Mouse (Mus musculus) kidney, postnatal 0 days (tissue): Measurements from ENCODE around the gene Wnt5b. TPM values are rescaled to one million over a fixed set of nuclear protein-coding genes. Genes with fewer than 3 reads are reported as not detected.

Experiments
- ATAC-seq: fragments of 200-750 bp; cut with Nextera tagmentation; replicated peaks from 2 replicates; pipeline ENCODE4 v1.8.0; 2017; ENCODE audit warnings: low read depth, moderate number of reproducible peaks, moderate TSS enrichment, moderate library complexity; ENCODE audit not compliant: low FRiP score
- DNase-seq: peaks from one replicate; pipeline ENCODE4 v3.0.0-alpha.2; 2016; ENCODE audit warnings: low spot score
- H3K27ac ChIP-seq: fragments of 300-500 bp; sonication (generic); 2 replicates; pipeline ENCODE4 v1.5.1; 2014; ENCODE audit warnings: mild to moderate bottlenecking
- H3K27me3 ChIP-seq: fragments of 300-500 bp; sonication (generic); 2 replicates; pipeline ENCODE4 v1.6.1; 2014; ENCODE audit warnings: low read length, mixed read lengths; ENCODE audit not compliant: insufficient read depth
- H3K36me3 ChIP-seq: fragments of 300-500 bp; sonication (generic); 2 replicates; pipeline ENCODE4 v1.6.1; 2014; ENCODE audit warnings: low read length, mixed read lengths; ENCODE audit not compliant: insufficient read depth
- H3K4me1 ChIP-seq: fragments of 300-500 bp; sonication (generic); replicated peaks from 2 replicates; pipeline ENCODE4 v1.6.1; 2014; ENCODE audit warnings: antibody characterized with exemption, low read length, mixed read lengths; ENCODE audit not compliant: insufficient read depth
- H3K4me2 ChIP-seq: fragments of 300-500 bp; sonication (generic); 2 replicates; pipeline ENCODE4 v1.6.1; 2014; ENCODE audit warnings: mild to moderate bottlenecking, low read length, moderate library complexity, mixed read lengths
- H3K4me3 ChIP-seq: fragments of 300-500 bp; sonication (generic); replicated peaks from 2 replicates; pipeline ENCODE4 v1.5.1; 2014; ENCODE audit warnings: low read depth, low read length
- H3K9ac ChIP-seq: fragments of 300-500 bp; sonication (generic); 2 replicates; pipeline ENCODE4 v1.6.1; 2014; ENCODE audit warnings: low read depth, low read length
- H3K9me3 ChIP-seq: fragments of 300-500 bp; sonication (generic); replicated peaks from 2 replicates; pipeline ENCODE4 v1.6.1; 2016; ENCODE audit warnings: low read length, inconsistent platforms, mixed read lengths
- CTCF ChIP-seq: IDR thresholded peaks from 2 replicates; pipeline ENCODE4 v1.5.1; 2016; ENCODE audit warnings: antibody characterized with exemption, low read depth, mild to moderate bottlenecking, moderate library complexity
- WGBS: fragments of 180-500 bp; shearing (Covaris S2); extraction: QIAGEN DNeasy Blood & Tissue Kit; methylation state at CpG from one replicate; pipeline ENCODE4 v1.1.7; 2014; 5-methylcytosine and 5-hydroxymethylcytosine counted together
- polyA plus RNA-seq: library from polyadenylated mRNA; unstranded; fragments of >200 nt; fragmentation: Nextera tagmentation; extraction: Ambion mirVana; gene quantifications from 2 replicates; pipeline ENCODE4 v1.2.1, GENCODE M21; 2015

Wnt5b gene
- 11.1 and 12.2 TPM in 2 replicates for polyA plus RNA-seq

- Histone ChIP-seq H3K9me3 (no peaks in the 10 kb centered on the region), H3K4me3 (peak within 1 kb of the TSS; percentile 77), H3K27me3 (peaks cover 4% of the 10 kb centered on the region; the same call in 1 of the 2 replicates), H3K36me3 (no peaks in the 10 kb centered on the region), H3K4me2 (peak within 1 kb of the TSS; percentile 99), H3K4me1 (no peaks in the 10 kb centered on the region), H3K9ac (peak within 1 kb of the TSS; percentile 64), H3K27ac (peak within 1 kb of the TSS; percentile 13; the same call in 1 of the 2 replicates)
- WGBS: under 1% methylated on average over 84 of the region's 120 CpGs
- DNase-seq (no peak), ATAC-seq (peak; percentile 78)
- no peak for TF ChIP-seq CTCF
These were observed at the start of gene Wnt5b for GRCm38 (mm10) chr6:119543803-119544517. Wnt5b (minus strand) TSS chr6:119544347.

- H3K9ac ChIP-seq: no peak overlapping the region
- peaks cover 9% of the 10 kb centered on the region for H3K4me1 ChIP-seq
- no peak for DNase-seq
- no peak overlapping the region for H3K4me3 ChIP-seq
- no peaks in the 10 kb centered on the region for H3K27me3 ChIP-seq
- TF ChIP-seq CTCF: no peak
- H3K36me3 ChIP-seq: no peaks in the 10 kb centered on the region
- no peaks in the 10 kb centered on the region for H3K9me3 ChIP-seq
- H3K27ac ChIP-seq: no peak overlapping the region
- ATAC-seq: no peak
- H3K4me2 ChIP-seq: no peak overlapping the region
- WGBS: 86% methylated on average over 2 of the region's 2 CpGs
These were observed 46.7 kb upstream of the Wnt5b start for GRCm38 (mm10) chr6:119590872-119591271.

- no peak for TF ChIP-seq CTCF
- Histone ChIP-seq H3K4me2 (no peak overlapping the region), H3K4me1 (peaks cover 24% of the 10 kb centered on the region), H3K9ac (no peak overlapping the region), H3K36me3 (no peaks in the 10 kb centered on the region), H3K9me3 (no peaks in the 10 kb centered on the region), H3K27me3 (no peaks in the 10 kb centered on the region), H3K4me3 (no peak overlapping the region), H3K27ac (no peak overlapping the region)
- DNase-seq (no peak), ATAC-seq (no peak)
- 71% methylated on average over 2 of the region's 2 CpGs for WGBS
These were observed 43.8 kb upstream of the Wnt5b start for GRCm38 (mm10) chr6:119587897-119588296.

GRCm38 (mm10) chr6:119587454-119587853, 43.3 kb upstream of the Wnt5b start:
- H3K4me2 ChIP-seq: no peak overlapping the region
- no peak overlapping the region for H3K4me3 ChIP-seq
- no peaks in the 10 kb centered on the region for H3K27me3 ChIP-seq
- no peak overlapping the region for H3K27ac ChIP-seq
- H3K9me3 ChIP-seq: no peaks in the 10 kb centered on the region
- peaks cover 24% of the 10 kb centered on the region for H3K4me1 ChIP-seq
- TF ChIP-seq CTCF: no peak
- H3K9ac ChIP-seq: no peak overlapping the region
- no peaks in the 10 kb centered on the region for H3K36me3 ChIP-seq
- DNase-seq (no peak), ATAC-seq (no peak)

- no peak overlapping the region for H3K9ac ChIP-seq
- TF ChIP-seq CTCF: no peak
- ATAC-seq (no peak), DNase-seq (no peak)
- H3K27me3 ChIP-seq: no peaks in the 10 kb centered on the region
- H3K27ac ChIP-seq: no peak overlapping the region
- H3K36me3 ChIP-seq: no peaks in the 10 kb centered on the region
- H3K4me3 ChIP-seq: no peak overlapping the region
- H3K4me1 ChIP-seq: peaks cover 24% of the 10 kb centered on the region
- no peaks in the 10 kb centered on the region for H3K9me3 ChIP-seq
- WGBS: 59% methylated on average over 5 of the region's 5 CpGs
- no peak overlapping the region for H3K4me2 ChIP-seq
These were observed 41.7 kb upstream of the Wnt5b start for GRCm38 (mm10) chr6:119585652-119586375.

GRCm38 (mm10) chr6:119584061-119584460, 39.9 kb upstream of the Wnt5b start:
- WGBS: 14% methylated on average over 1 of the region's 1 CpGs
- H3K9ac ChIP-seq: no peak overlapping the region
- DNase-seq: peak; percentile 57

More at GRCm38 (mm10) chr6:119584061-119584460, 39.9 kb upstream of the Wnt5b start:
- Histone ChIP-seq H3K27ac (no peak overlapping the region), H3K4me2 (no peak overlapping the region), H3K4me1 (peaks cover 24% of the 10 kb centered on the region), H3K9me3 (no peaks in the 10 kb centered on the region), H3K4me3 (no peak overlapping the region), H3K27me3 (no peaks in the 10 kb centered on the region), H3K36me3 (no peaks in the 10 kb centered on the region)
- ATAC-seq: no peak
- no peak for TF ChIP-seq CTCF
